In genomic region chr2:172197746-172198145, GRCm38 (mm10) we compare ENCODE assay signal across 30 mouse cellular contexts. TPM values are rescaled to one million over a fixed set of nuclear protein-coding genes. Genes with fewer than 3 reads are reported as not detected.
DNase-seq lines count a peak whose midpoint lies in the region; ATAC-seq lines count a peak whose summit lies in the region.
"Had no signal": no experiment of that assay in that cellular context is flagged by ENCODE, and none has a peak within 500 bp of the region (broad histone marks: within the 10 kb centered on the region; RNA-seq: fewer than 3 reads in every experiment).

No protein-coding gene starts in this region.

- peak; percentile 43 for DNase-seq in heart, embryonic 10.5 days (ENCODE audit: low spot score)
- DNase-seq in heart, postnatal 36 days: no peak
- peak; percentile 7 to 55 for DNase-seq in urinary bladder, postnatal 4 days (ENCODE audit: low spot score in 2 of 2)
- no peak for DNase-seq in urinary bladder, adult 18-20 months (ENCODE audit: low spot score in 2 of 2)
- DNase-seq in spleen, postnatal 36 days (ENCODE audit: low spot score in 2 of 2): no peak
- DNase-seq: adrenal gland, adult 2 months; adrenal gland, postnatal 14 days; cerebellum, adult 11 months; cerebellum, adult 2 months; cerebellum, adult 9-11 months; cerebellum, postnatal 25 days; gastrocnemius, postnatal 10 days; gastrocnemius, postnatal 36 days; heart, postnatal 14 days had no signal

- 77% methylated on average over 11 of the region's 11 CpGs for WGBS in heart, embryonic 10.5 days
- 35% methylated on average over 11 of the region's 11 CpGs for WGBS in intestine, embryonic 16.5 days

- no peak overlapping the region for H3K27ac ChIP-seq in heart, embryonic 10.5 days
- no peak overlapping the region for H3K27ac ChIP-seq in intestine, embryonic 16.5 days (ENCODE audit: low read length)
- H3K27ac ChIP-seq: embryonic facial prominence, embryonic 12.5 days; embryonic facial prominence, embryonic 15.5 days; forebrain, embryonic 12.5 days; forebrain, embryonic 15.5 days; heart, embryonic 13.5 days; hindbrain, embryonic 12.5 days; hindbrain, embryonic 15.5 days had no signal

- H3K4me2 ChIP-seq in intestine, embryonic 16.5 days (ENCODE audit: low read depth, low read length): 0 out of 2 replicates have a peak overlapping the region, but pooled peaks have one; percentile 2
- H3K4me2 ChIP-seq: embryonic facial prominence, embryonic 12.5 days; embryonic facial prominence, embryonic 15.5 days; forebrain, embryonic 12.5 days; forebrain, embryonic 15.5 days; heart, embryonic 13.5 days; hindbrain, embryonic 12.5 days; hindbrain, embryonic 15.5 days had no signal

- ATAC-seq in intestine, embryonic 16.5 days: peak; percentile 76
- ATAC-seq: CD4-positive, CD25-positive, alpha-beta regulatory T cell, adult 4 months; forebrain, embryonic 15.5 days had no signal

- H3K4me1 ChIP-seq in heart, embryonic 10.5 days: no peaks in the 10 kb centered on the region
- H3K4me1 ChIP-seq in intestine, embryonic 16.5 days (ENCODE audit: control insufficient read depth, insufficient read depth, low read length): no peaks in the 10 kb centered on the region
- H3K4me1 ChIP-seq: embryonic facial prominence, embryonic 12.5 days; embryonic facial prominence, embryonic 15.5 days; forebrain, embryonic 12.5 days; forebrain, embryonic 15.5 days; heart, embryonic 13.5 days; hindbrain, embryonic 12.5 days; hindbrain, embryonic 15.5 days had no signal

- no peaks in the 10 kb centered on the region for H3K9me3 ChIP-seq in heart, embryonic 10.5 days
- H3K9me3 ChIP-seq in intestine, embryonic 16.5 days (ENCODE audit: control insufficient read depth, low read length): no peaks in the 10 kb centered on the region
- H3K9me3 ChIP-seq: embryonic facial prominence, embryonic 12.5 days; embryonic facial prominence, embryonic 15.5 days; forebrain, embryonic 12.5 days; forebrain, embryonic 15.5 days; heart, embryonic 13.5 days; hindbrain, embryonic 12.5 days; hindbrain, embryonic 15.5 days had no signal

- no peaks in the 10 kb centered on the region for H3K36me3 ChIP-seq in heart, embryonic 10.5 days
- H3K36me3 ChIP-seq in intestine, embryonic 16.5 days (ENCODE audit: control insufficient read depth, insufficient read depth, low read length): no peaks in the 10 kb centered on the region
- H3K36me3 ChIP-seq: embryonic facial prominence, embryonic 12.5 days; embryonic facial prominence, embryonic 15.5 days; forebrain, embryonic 12.5 days; forebrain, embryonic 15.5 days; heart, embryonic 13.5 days; hindbrain, embryonic 12.5 days; hindbrain, embryonic 15.5 days had no signal

- no peak overlapping the region for H3K9ac ChIP-seq in intestine, embryonic 16.5 days (ENCODE audit: low read depth, low read length)
- H3K9ac ChIP-seq: embryonic facial prominence, embryonic 12.5 days; embryonic facial prominence, embryonic 15.5 days; forebrain, embryonic 12.5 days; forebrain, embryonic 15.5 days; heart, embryonic 13.5 days; hindbrain, embryonic 12.5 days; hindbrain, embryonic 15.5 days had no signal

- intact Hi-C loops in heart, postnatal 36 days (cut with DNase I): no loop called here

- H3K27me3 ChIP-seq in heart, embryonic 10.5 days (ENCODE audit: insufficient read depth, poor library complexity, severe bottlenecking): no peaks in the 10 kb centered on the region
- no peaks in the 10 kb centered on the region for H3K27me3 ChIP-seq in intestine, embryonic 16.5 days (replicated peaks; ENCODE audit: control insufficient read depth, insufficient read depth, low read length)
- H3K27me3 ChIP-seq: embryonic facial prominence, embryonic 12.5 days; embryonic facial prominence, embryonic 15.5 days; forebrain, embryonic 12.5 days; forebrain, embryonic 15.5 days; heart, embryonic 13.5 days; hindbrain, embryonic 12.5 days; hindbrain, embryonic 15.5 days had no signal

- no peak overlapping the region for H3K4me3 ChIP-seq in heart, embryonic 10.5 days
- H3K4me3 ChIP-seq in intestine, embryonic 16.5 days (ENCODE audit: low read length): no peak overlapping the region
- H3K4me3 ChIP-seq: embryonic facial prominence, embryonic 12.5 days; embryonic facial prominence, embryonic 15.5 days; forebrain, embryonic 12.5 days; forebrain, embryonic 15.5 days; heart, embryonic 13.5 days; hindbrain, embryonic 12.5 days; hindbrain, embryonic 15.5 days had no signal

RNA-seq across cellular contexts. Expression of gene Mc3r, which starts 50.5 kb away (rescaled TPM):
- polyA plus RNA-seq in heart, embryonic 10.5 days (2016; fragmentation: Nextera tagmentation; extraction: Ambion mirVana): not detected in 2 replicates
- not detected for total RNA-seq in heart, postnatal 36 days (2021)
- polyA plus RNA-seq in intestine, embryonic 16.5 days (2015; fragmentation: Nextera tagmentation; extraction: Ambion mirVana): not detected in 2 replicates
- total RNA-seq: adrenal gland, adult 2 months; adrenal gland, postnatal 14 days; adrenal gland, postnatal 4 days; common myeloid progenitor, adult 5-6 weeks; gastrocnemius, adult 18-20 months; gastrocnemius, postnatal 10 days; gastrocnemius, postnatal 36 days; granulocyte monocyte progenitor cell, adult 5-6 weeks; heart, adult 8-10 months; heart, postnatal 14 days; hematopoietic stem cell, adult 5-6 weeks had no signal
- polyA plus RNA-seq: CD4-positive, CD25-positive, alpha-beta regulatory T cell, adult 4 months; embryonic facial prominence, embryonic 12.5 days; embryonic facial prominence, embryonic 15.5 days; forebrain, embryonic 12.5 days; heart, embryonic 13.5 days; heart, embryonic 16.5 days; hindbrain, embryonic 12.5 days had no signal

Comparison
In these comparisons a context has a peak if more than half of its experiments do, and no peak if none do; other contexts are left out.
1. DNase-seq: peak in heart, embryonic 10.5 days (single experiment) and urinary bladder, postnatal 4 days (2 of 2); none in heart, postnatal 36 days (0 of 2), urinary bladder, adult 18-20 months (0 of 2) and spleen, postnatal 36 days (0 of 2).